In the genomic region with DNA sequence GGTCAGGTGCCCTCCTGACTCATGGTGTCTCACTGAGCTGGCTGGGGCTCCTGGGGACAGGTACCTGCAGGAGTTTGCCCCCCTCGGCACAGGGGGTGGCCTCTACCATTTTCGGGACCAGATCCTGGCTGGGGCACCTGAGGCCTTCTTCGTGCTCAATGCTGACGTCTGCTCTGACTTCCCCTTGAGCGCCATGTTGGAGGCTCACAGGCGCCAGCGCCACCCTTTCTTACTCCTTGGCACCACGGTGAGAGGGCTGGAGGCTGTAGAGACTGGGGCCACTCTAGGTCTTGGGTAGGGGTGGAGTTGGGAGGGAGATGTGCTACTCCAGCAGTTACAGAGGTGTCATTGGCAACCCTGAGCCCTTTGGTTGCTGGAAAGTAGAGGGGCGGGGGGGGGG, we compare ENCODE assay signal across 21 mouse cellular contexts.
"Had no signal": no experiment of that assay in that cellular context is flagged by ENCODE, and none has a peak within 500 bp of the region (broad histone marks: within the 10 kb centered on the region; RNA-seq: fewer than 3 reads in every experiment).

No protein-coding gene starts in this region.

- H3K27me3 ChIP-seq: liver, embryonic 15.5 days; lung, embryonic 15.5 days; neural tube, embryonic 12.5 days; neural tube, embryonic 15.5 days had no signal

- H3K4me3 ChIP-seq: limb, embryonic 10.5 days; limb, embryonic 13.5 days; liver, embryonic 12.5 days; liver, embryonic 15.5 days; lung, embryonic 15.5 days; megakaryocyte, embryonic 14.5 days; midbrain, embryonic 10.5 days; neural tube, embryonic 12.5 days; neural tube, embryonic 15.5 days had no signal

- DNase-seq: kidney, adult 9 months; kidney, postnatal 14 days; kidney, postnatal 4 days; liver; lung, adult 18-20 months; lung, postnatal 10 days; lung, postnatal 36 days; midbrain, embryonic 14.5 days; right cerebral cortex, adult 18-20 months; right cerebral cortex, postnatal 25 days; thymus, adult 18-20 months; thymus, postnatal 36 days had no signal

- ATAC-seq: liver, embryonic 12.5 days had no signal

- H3K27ac ChIP-seq: limb, embryonic 10.5 days; limb, embryonic 13.5 days; liver, embryonic 12.5 days; liver, embryonic 15.5 days; lung, embryonic 15.5 days; midbrain, embryonic 10.5 days; neural tube, embryonic 12.5 days; neural tube, embryonic 15.5 days had no signal

- H3K9me3 ChIP-seq: limb, embryonic 10.5 days; limb, embryonic 13.5 days; liver, embryonic 12.5 days; liver, embryonic 15.5 days; lung, embryonic 15.5 days; megakaryocyte, embryonic 14.5 days; midbrain, embryonic 10.5 days; neural tube, embryonic 12.5 days; neural tube, embryonic 15.5 days had no signal

- H3K9ac ChIP-seq: liver, embryonic 12.5 days; liver, embryonic 15.5 days; lung, embryonic 15.5 days; neural tube, embryonic 15.5 days had no signal

- H3K36me3 ChIP-seq: lung, embryonic 15.5 days; neural tube, embryonic 15.5 days had no signal

- H3K4me2 ChIP-seq: limb, embryonic 13.5 days; liver, embryonic 12.5 days; liver, embryonic 15.5 days; lung, embryonic 15.5 days; neural tube, embryonic 12.5 days; neural tube, embryonic 15.5 days had no signal
